Mouse (Mus musculus) cerebellum, postnatal 10 days (tissue): ENCODE measurements around the gene Olfr1280.
"Not testable (repeated sequence)": the region's sequence is repeated elsewhere in the genome, so short reads cannot be mapped to it uniquely, and the experiment has no call there.

Experiments used
- DNase-seq, 2 experiments: peaks; one replicate each; pipeline ENCODE4 v3.0.0; 2021; ENCODE audit warnings: mixed read lengths in 2 of 2

Gene Olfr1280

GRCm38 (mm10) chr2:111313717-111314116, at the start of gene Olfr1280:
Gene Olfr1280 (plus strand): TSS chr2:111314017.
- DNase-seq, result no peak

- no peak for DNase-seq
Measured at GRCm38 (mm10) chr2:111274006-111274405, 39.8 kb upstream of the Olfr1280 start, which contains the start of gene Olfr1277. Gene Olfr1277 (minus strand): TSS chr2:111274106.

GRCm38 (mm10) chr2:111289836-111290235, 24.0 kb upstream of the Olfr1280 start, which contains the start of gene Olfr1278:
Gene Olfr1278 (plus strand): TSS chr2:111290136.
- DNase-seq, result no peak

GRCm38 (mm10) chr2:111298541-111298940, 15.3 kb upstream of the Olfr1280 start:
- DNase-seq, result no peak

GRCm38 (mm10) chr2:111300374-111300773, 13.4 kb upstream of the Olfr1280 start, which contains the start of gene Olfr1279:
Gene Olfr1279 (plus strand): TSS chr2:111300635.
- no peak for DNase-seq

GRCm38 (mm10) chr2:111326220-111326619, 12.4 kb downstream of the Olfr1280 start, which contains the start of gene Olfr1281:
Gene Olfr1281 (plus strand): TSS chr2:111326520.
- no peak for DNase-seq

- not testable (repeated sequence) for DNase-seq
Measured at GRCm38 (mm10) chr2:111333721-111334120, 19.9 kb downstream of the Olfr1280 start.

GRCm38 (mm10) chr2:111335976-111336375, 22.2 kb downstream of the Olfr1280 start, which contains the start of gene Olfr1282:
Gene Olfr1282 (minus strand): TSS chr2:111336076.
- DNase-seq, result no peak

- no peak for DNase-seq
Measured at GRCm38 (mm10) chr2:111366490-111366889, 52.7 kb downstream of the Olfr1280 start, which contains the start of gene Olfr1283. Gene Olfr1283 (plus strand): TSS chr2:111366790.

GRCm38 (mm10) chr2:111375222-111375621, 61.4 kb downstream of the Olfr1280 start, which contains the start of gene Olfr1284:
Gene Olfr1284 (plus strand): TSS chr2:111375522.
- no peak for DNase-seq
